Mouse (Mus musculus) monocyte, adult 5-6 weeks (primary cell): ENCODE data around the gene Cel. TPM values are rescaled to one million over a fixed set of nuclear protein-coding genes. Genes with fewer than 3 reads are reported as not detected.
A peak's percentile ranks its signal among the peaks of the same experiment; 100 is the strongest.

Experiments
- ATAC-seq: fragments of 153-309, 156-312 bp; replicated peaks from 2 replicates; pipeline ENCODE4 v1.8.0; 2017; ENCODE audit warnings: mild to moderate bottlenecking; ENCODE audit not compliant: low TSS enrichment, insufficient number of reproducible peaks, severe bottlenecking, poor library complexity, low FRiP score
- total RNA-seq: library from RNA; stranded (forward); fragments of 200-1000, 200-491, 200-594 nt; gene quantifications from 3 replicates; pipeline ENCODE4 v1.2.3, GENCODE M21; 2017

The Cel gene
- total RNA-seq, 1 experiment from 2014 or later, result not detected

DNA sequence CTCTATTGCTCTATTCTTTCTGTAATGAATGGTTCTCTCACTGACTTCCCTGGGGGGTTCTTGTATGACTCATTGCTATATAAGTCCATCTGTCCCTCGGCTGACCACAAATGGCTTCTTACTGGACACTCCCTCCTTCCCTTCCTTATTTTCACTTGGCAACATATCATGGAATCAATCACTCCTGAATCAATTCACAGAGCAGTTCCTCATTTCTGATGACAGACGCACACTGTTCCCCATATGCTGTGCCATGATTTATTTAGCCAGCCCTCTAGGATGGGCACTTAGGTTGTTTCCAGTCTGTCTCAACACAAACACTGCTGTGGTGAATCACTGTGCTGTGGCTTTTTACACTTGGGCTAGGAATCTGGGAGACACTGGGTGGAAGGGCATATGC, 28.3 kb upstream of the Cel start:
- ATAC-seq, result peak; percentile 95

DNA sequence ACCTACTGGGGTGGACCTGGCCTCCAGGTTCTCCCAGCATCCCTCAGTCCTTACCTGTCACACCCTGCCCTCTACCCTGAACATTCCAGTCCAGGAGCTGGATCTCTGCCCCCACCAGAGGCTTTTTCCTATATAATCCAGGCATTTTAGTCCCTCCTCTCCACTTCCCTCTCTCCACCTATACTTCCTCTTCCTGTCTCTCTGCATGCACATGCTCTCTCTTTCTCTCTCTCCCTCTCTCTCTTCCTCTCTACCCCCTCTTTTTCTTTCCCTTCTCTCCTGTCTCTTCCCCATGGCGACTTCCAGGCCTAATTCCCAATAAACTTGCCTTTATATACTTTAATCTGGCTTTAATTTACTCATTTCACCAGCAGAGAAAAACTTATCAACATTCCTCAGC, 25.4 kb upstream of the Cel start:
- ATAC-seq, result no peak

DNA sequence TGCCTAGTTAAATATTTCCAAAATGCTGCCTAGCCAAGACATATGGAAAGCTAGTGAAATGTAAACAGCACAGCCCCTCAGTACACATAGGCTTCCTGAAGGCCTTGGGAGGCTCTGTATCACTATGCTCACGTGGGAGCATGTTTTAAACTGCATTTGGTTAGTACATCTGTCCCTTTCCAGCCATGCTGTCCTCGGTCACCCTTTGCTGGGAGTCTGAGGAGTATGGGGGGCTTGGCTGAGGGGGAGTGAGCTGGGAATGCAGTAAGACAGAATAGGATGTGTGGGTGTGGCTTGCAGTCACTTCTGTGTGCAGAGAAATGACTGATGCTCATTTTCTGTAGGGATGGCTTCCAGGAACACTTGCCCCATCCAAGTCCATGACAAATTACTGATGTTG, 22.5 kb upstream of the Cel start:
- no peak for ATAC-seq

DNA sequence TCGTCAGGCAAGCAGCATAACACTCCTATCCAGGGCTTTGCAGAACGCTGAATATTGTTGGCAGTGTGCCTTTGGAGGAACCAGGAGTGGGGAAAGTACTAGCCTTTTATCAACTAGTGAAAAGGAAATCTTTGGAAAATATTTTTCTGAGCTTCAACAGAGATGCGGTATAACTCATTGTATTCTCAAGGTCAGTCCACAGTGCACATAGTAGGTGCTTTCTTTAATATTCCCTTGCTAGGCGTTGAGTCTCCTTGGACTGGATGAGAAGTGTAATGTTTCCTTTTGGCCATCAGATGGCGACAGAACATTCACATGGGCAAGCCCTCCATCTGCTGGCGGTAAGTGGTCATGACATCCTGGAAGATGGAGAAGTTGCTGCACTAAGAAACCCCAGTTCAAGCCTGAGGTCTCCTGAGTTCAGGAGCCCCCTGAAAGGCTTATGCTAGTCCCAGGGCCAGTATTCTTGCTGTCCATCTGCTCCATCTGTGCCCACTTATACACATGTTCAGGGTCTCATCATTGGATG, 21.9 kb upstream of the Cel start:
- ATAC-seq, result peak; percentile 86

DNA sequence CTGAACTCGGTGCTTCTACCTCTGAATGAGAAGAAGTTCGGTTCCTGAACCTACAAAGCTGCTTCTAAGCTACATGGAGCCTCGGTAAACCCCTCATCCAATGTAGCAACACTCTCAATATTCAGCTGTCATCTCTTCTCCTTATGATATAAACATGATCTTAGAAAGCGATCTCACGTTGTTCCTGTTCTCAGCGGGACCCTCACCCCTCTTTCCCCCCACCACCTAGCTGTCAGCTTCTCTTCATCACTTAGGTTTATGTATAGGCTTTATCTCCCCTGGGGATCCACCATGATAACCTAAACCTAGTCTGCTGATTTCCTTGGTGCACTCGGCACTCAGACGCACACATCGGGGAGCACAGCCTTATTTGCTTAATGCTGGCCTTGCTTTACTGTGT, 20.4 kb upstream of the Cel start, which contains the start of gene Gtf3c5:
Gtf3c5 (minus strand) TSS at position 101 of the 400 bp plus-strand sequence.
- no peak for ATAC-seq

DNA sequence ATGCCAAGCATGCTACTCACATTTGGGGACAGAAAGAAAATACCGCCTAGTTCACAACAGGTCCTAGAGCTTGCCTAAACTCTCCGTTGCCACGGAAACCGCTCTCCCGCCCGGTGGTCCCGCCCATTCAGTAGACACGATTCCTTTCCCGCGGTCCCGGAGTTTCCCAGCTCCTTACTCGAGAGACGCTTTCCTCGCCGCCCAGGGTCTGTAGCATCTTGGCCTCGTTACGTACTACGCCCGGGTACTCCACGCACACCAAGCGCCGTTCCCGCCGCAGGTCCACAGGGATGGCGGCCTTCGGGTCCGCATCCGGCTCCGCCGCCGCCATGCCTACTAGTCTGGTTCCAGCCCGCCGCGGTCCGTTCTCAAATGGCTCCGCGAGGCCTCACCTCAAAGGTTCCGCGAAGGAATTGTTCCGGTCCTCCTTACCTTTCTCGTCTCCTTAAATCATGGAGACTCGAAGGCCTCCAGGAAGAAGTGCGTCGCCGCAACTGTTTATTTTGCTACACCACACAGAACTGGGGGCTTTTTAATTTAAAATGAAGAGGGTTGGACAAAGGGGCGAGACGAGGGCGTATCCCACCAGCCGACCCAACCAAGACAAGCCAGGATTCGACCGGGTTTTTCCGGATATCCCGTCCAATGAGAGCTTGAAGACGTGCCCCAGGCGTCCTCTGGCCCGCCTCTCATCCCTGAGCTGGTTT, 19.6 kb upstream of the Cel start:
- ATAC-seq, result peak; percentile 77

DNA sequence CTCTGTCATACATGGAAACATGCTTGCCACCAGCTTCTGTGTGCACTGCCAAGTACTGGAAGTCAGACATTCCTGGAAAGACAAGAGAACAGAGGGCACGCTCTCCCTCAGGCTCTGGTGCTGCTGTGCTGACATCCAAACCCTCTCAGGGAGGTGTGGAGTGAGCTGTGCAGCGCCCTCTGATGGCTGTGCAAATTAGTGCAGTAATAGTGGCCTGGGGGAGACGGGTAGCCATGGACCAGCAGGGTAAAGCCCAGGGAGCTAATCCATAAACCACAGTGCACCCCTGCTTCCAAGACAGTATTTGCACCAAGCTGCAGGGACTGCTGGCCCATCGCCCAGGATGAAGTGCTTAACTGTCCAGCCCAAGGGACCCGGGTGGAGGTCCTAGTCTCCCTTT, 14.8 kb upstream of the Cel start:
- ATAC-seq, result no peak

DNA sequence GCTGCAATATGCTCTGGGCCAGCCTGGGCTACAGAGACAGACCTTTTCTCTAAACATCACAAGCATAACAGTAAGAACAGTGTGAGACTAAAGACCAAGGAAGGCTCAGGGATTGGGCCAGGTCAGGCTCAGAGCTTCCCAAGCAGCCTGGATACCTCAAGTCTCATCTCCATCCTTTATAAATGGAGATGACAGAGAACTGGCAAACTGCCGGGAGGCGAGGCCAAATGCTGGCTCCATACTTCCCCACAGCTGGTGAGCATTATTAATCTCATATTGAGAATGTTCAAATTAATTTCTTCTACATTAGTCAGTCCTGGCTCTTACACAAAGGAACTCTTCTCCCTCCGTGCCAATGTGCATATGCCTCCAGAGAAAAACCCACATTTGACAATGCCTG, 13.6 kb upstream of the Cel start:
- no peak for ATAC-seq

DNA sequence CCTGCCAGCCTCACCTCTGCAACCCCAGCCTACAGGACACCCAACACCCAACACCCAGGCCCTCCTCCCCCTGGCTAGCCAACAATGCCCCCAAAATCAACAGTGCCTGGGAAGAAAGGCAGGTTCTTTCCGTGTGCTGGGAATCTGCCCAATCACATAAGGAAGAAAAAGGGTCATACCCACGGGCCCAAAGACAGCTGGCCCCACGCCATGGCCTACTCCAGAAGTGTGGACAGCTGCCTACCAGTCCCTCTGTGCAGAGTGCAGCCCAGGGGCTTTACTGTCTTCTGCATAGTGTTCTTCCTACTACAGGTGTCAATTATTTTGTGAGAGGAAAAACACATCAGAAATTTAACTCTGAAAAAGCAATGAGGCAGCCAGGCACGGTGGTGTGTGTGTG, 12.1 kb upstream of the Cel start:
- ATAC-seq, result no peak

DNA sequence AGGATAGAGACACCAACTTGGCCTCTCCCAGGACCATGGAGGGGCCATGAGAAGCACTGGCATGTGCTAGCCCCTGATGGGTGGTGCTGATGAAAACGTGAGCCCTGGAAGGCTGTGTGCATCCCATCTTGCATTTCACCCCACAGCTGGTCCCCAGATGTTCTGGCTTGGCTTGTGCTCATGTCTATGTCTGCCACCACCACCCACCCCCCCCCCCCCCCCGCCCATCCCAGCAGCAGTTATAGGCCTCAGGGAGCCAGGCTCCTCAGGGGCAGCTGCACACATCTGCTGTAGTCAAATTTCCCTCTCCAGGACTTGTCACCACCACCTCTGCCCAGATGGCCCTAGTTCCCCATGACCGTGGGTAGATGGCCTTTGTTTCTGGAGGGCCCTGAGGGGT, 6.7 kb upstream of the Cel start:
- ATAC-seq, result no peak

DNA sequence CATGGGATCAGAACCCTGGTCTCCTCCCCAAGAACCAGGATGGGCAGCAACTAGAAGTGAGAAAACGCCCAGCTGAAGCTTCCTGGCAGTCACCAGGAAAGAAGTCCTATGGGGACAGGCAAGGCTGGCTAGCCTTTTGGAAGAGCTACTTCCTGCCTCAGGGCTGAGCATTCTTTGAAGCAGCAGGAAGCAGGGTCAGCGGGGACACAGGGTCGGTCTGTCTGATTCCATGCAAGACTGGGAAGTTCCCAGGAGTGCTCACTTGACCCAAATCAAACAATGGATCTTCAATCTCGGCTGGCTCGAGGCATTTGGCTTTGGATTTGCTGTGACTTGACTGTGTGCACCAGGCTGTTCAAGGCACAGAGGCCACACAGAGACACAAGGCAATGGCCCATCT, 3.3 kb upstream of the Cel start:
- no peak for ATAC-seq

DNA sequence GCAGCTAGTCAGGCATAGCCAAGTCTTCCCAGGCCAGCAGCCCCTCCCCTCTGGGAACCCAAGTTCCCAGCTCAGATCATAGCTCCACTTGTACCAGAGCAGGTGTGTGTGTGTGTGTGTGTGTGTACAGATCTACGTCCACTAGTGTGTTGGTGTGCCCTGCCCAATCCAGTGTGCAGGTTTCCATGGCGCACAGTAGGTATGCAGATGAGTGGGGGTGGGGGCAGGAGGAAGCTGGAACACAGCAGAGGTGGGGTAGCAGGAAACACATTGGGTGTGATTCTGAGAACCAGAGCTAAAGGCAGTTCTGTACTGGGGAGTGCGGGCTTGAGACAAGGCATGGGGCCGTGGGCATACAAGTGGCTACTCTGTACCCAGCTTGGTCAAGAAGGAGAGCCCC, 1.2 kb upstream of the Cel start:
- no peak for ATAC-seq

DNA sequence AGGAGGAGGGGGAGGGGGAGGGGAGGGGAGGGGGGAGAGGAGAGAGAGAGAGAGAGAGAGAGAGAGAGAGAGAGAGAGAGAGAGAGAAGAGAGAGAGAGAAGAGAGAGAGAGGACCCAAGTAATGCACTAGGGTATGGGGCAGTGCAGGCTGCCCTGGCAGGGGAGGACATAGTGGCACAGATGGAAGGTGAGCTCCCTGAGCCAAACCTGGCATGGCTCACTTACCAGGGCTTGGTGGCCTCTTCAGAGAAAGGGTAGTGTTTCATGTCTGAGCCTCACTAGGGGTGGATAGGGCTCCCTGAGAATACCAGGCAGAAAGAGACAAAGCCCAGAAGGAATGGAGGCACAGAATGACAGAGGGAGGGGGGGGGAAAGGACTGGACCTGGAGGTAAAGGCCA, 627 bp upstream of the Cel start:
- no peak for ATAC-seq

DNA sequence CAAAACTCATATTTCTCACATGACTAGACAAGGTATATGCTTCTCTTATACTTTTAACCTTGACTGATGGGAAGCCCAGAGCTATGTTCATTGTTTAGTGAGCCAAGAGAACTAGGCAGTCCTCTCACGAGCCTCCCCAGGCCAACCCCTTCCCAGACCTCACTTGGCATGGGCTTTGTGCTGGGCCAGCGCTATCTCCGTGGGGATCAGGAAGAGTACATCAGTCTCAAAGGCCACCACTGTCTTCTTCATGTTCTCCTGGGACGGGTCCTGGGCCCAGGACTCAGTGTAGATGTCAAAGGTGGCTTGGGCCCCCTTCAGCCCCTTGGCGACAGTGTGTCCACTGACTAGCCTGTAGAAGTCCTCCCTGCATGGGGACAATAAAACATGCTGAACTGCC, 5.8 kb downstream of the Cel start:
- ATAC-seq, result no peak

DNA sequence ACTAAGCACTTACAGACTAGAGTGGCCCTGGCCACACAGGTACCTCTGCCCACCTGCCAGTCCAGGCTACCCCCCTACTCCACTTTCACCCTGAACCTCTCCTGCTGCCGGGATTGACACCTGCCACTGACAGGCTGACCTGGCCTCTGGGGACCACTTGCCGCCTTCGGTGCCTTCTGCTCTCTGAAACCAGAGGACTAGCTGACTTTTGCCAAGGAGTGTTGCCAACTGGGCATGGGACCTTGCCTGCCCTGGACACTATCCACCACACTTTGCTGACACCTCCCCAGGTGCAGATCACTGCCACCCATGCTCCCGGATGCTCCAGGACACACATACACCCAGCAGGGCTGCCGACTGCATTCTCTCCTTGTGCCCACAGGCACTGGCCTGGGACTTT, 10.9 kb downstream of the Cel start:
- ATAC-seq, result no peak

DNA sequence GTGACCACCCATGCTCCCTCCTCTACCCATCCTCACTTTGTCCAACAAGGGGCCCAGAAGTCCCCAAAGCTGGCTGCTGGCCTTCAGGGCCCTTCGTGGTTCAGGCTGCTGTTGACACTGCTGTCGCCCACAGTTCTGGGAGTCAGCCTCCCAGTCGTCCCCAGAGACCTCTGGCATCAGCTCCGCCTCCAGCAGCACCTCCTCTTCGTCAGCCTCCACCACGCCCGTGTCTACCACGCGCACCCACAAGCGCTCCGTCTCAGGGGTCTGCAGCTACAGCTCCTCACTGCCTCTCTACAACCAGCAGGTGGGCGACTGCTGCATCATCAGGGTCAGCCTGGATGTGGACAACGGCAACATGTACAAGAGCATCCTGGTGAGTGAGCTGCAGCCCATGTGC, 14.0 kb downstream of the Cel start:
- ATAC-seq, result no peak

DNA sequence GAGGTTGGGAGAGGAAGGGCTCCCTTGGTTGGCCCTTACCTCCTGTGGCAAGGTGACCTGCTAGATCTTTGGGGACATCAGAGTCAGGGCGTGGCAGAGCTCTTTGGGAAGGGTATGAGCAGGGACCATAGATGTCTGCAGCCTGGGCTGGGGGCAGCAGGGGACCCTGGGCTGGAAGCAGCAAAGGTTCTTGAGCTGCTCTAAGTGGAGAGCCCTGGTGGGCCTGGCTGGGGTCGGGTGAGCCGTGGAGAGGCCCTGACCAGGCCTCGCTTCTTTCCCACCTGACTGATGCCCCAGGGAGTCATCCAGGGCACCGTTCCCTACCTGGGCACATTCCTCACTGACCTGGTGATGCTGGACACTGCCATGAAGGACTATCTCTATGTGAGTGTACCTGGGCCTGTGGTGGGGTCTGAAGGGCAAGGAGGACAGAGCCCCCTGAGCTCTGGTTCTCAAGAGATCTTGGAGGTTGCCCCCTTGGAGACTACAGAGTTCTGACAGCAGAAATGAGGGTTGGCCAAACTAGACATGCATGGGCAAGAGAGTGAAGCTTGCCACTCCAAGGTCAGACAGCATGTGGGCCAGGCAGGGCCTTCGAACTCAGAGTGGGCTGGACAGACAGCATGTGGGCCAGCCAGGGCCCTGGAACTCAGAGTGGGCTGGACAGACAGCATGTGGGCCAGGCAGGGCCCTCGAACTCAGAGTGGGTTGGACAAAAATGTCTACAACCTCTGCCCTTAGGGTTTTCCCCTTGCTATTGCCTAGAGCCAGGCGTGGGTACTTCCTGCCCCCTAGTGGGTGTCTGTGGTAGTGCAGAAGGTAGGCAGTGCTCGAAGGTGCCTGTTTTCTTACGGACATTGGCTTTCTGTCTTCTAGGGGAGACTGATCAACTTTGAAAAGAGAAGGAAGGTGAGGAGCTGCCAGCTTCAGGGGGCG, 15.7 kb downstream of the Cel start:
- peak; percentile 80 for ATAC-seq

DNA sequence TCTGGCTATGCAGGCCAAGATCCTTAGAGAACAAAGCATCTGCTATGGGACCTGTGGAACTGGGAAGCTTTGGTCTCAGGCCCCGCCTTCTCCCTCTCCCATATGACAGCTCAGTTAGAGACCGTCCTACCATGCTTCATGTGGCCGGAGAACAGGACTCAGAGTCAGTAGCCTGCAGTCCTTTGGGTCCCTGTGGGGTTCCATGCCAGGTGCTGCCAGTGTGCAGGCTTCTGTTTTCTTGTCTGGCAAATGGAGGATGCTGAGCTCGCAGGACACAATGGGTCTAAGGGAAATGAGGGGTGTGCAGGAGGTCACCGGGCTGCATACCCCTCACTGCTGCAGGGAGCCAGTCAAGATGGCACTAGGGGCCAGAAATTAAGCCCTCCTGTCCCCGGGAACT, 16.6 kb downstream of the Cel start:
- ATAC-seq, result no peak

DNA sequence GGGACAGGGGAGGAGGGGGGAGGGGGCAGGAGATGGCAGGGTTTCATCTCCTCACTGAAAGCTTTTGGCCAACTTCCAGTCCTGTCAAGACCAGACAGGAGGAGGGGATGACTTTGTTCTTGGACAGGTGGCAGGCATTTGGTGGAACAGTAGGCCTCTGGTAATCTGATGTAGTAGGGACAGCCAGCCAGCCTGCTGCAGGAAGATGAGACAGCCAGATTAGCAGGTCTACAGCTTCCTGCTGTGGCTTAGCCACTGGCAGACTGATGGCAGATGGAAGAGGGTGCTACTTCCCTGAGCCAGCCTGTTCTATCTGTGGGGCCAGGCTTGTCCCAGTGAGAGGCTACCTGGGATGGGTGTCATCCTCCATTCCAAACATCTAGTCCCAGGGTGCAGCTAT, 17.2 kb downstream of the Cel start:
- ATAC-seq, result no peak

DNA sequence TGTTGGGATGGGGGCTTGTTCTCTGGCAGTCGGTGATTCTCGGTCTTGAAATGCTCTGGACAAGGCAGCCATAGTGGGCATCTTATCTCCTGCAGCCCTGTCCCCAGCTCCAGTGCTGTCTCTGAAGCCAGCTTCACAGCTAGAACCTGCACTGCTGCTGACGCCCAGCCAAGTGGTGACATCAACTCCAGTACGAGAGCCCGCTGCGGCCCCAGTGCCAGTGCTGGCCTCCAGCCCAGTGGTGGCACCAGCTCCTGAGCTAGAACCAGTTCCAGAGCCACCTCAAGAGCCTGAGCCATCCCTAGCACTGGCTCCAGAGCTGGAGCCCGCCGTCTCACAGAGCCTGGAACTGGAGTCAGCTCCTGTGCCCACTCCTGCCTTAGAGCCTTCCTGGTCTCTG, 19.3 kb downstream of the Cel start:
- ATAC-seq, result no peak
